Mouse (Mus musculus): ENCODE data around the gene Otx2.

DNA sequence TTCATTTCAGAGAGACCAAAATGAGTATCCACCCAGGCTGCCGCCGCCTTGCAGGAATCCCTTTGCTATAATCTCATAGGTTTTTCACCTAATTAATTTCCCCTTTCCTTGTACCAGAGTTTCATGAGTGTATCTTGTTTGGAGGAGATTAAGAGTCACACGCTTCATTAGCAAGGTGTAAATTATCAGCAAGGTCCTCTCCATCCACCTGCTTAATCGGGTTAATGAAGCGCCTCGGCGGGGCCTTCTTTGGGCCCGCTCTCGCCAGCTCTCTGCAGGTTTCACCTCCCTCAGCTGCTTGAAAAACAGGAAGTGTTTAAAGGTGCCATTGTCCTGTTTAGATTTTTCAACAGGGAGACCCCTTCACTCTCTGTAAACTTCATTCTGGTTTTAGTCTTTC, 44.2 kb downstream of the Otx2 start:
- TF ChIP-seq UBTF (IDR thresholded peaks at IDR 0.05; ENCODE audit: borderline replicate concordance, insufficient read depth, low read depth, low read length) (no peak), USF2 (IDR thresholded peaks at IDR 0.05; ENCODE audit: borderline replicate concordance in 1 of 2, insufficient read depth in 1 of 2, low read depth in 1 of 2, low read length in 2 of 2) (no peak), USF1 (IDR thresholded peaks at IDR 0.05; ENCODE audit: low read depth, low read length) (no peak), ETS1 (IDR thresholded peaks at IDR 0.05; ENCODE audit: low read depth, low read length) (peak; percentile 24; the same call in 1 of the 2 replicates), POLR2A (IDR thresholded peaks at IDR 0.05; ENCODE audit: control insufficient read depth in 1 of 2, insufficient read depth in 1 of 2, low read depth in 1 of 2, low read length in 2 of 2, poor library complexity in 1 of 2) (no peak)
